Mouse (Mus musculus): ENCODE measurements at regions not wholly inside any gene's neighbourhood (a gene's known extent, or its start where the extent isn't known, plus 50 kb on each side); places are given as distances from the start of the nearest gene placed in this dataset.

GRCm38 (mm10) chr9:61517906-61518305 lies 145.7 kb downstream of the Tle3 start:
- H3K36me3 ChIP-seq (ENCODE audit: inconsistent target): no peaks in the 10 kb centered on the region
- H3K79me2 ChIP-seq (ENCODE audit: inconsistent target): no peaks in the 10 kb centered on the region
- WGBS (ENCODE audit: missing documents): 96% methylated on average over 7 of the region's 7 CpGs
- H3K27ac ChIP-seq: no peak overlapping the region
- no peak overlapping the region for H3K4me3 ChIP-seq (ENCODE audit: inconsistent target)

GRCm38 (mm10) chr9:61511436-61511835 lies 139.3 kb downstream of the Tle3 start:
- H3K27ac ChIP-seq: no peak overlapping the region
- no peaks in the 10 kb centered on the region for H3K79me2 ChIP-seq (ENCODE audit: inconsistent target)
- H3K36me3 ChIP-seq (ENCODE audit: inconsistent target): no peaks in the 10 kb centered on the region
- no peak overlapping the region for H3K4me3 ChIP-seq (ENCODE audit: inconsistent target)

GRCm38 (mm10) chr9:61510217-61510893 lies 138.2 kb downstream of the Tle3 start:
- Histone ChIP-seq H3K36me3 (ENCODE audit: inconsistent target) (no peaks in the 10 kb centered on the region), H3K79me2 (ENCODE audit: inconsistent target) (no peaks in the 10 kb centered on the region), H3K4me3 (ENCODE audit: inconsistent target) (no peak overlapping the region), H3K27ac (no peak overlapping the region)
- WGBS (ENCODE audit: missing documents): 74% methylated on average over 11 of the region's 14 CpGs

GRCm38 (mm10) chr9:61509591-61510191 lies 137.5 kb downstream of the Tle3 start:
- Histone ChIP-seq H3K79me2 (ENCODE audit: inconsistent target) (no peaks in the 10 kb centered on the region), H3K27ac (no peak overlapping the region), H3K36me3 (ENCODE audit: inconsistent target) (no peaks in the 10 kb centered on the region), H3K4me3 (ENCODE audit: inconsistent target) (no peak overlapping the region)
- WGBS (ENCODE audit: missing documents): 42% methylated on average over 26 of the region's 26 CpGs

GRCm38 (mm10) chr9:61509091-61509490 lies 136.9 kb downstream of the Tle3 start:
- WGBS (ENCODE audit: missing documents): 86% methylated on average over 3 of the region's 5 CpGs
- H3K79me2 ChIP-seq (ENCODE audit: inconsistent target): no peaks in the 10 kb centered on the region
- no peak overlapping the region for H3K27ac ChIP-seq
- no peaks in the 10 kb centered on the region for H3K36me3 ChIP-seq (ENCODE audit: inconsistent target)
- H3K4me3 ChIP-seq (ENCODE audit: inconsistent target): no peak overlapping the region

GRCm38 (mm10) chr9:61500851-61501250 lies 128.7 kb downstream of the Tle3 start:
- no peak overlapping the region for H3K4me3 ChIP-seq (ENCODE audit: inconsistent target)
- H3K79me2 ChIP-seq (ENCODE audit: inconsistent target): no peaks in the 10 kb centered on the region
- WGBS (ENCODE audit: missing documents): 96% methylated on average over 9 of the region's 9 CpGs
- no peaks in the 10 kb centered on the region for H3K36me3 ChIP-seq (ENCODE audit: inconsistent target)
- H3K27ac ChIP-seq: no peak overlapping the region

- no peaks in the 10 kb centered on the region for H3K79me2 ChIP-seq (ENCODE audit: inconsistent target)
- no peaks in the 10 kb centered on the region for H3K36me3 ChIP-seq (ENCODE audit: inconsistent target)
- H3K4me3 ChIP-seq (ENCODE audit: inconsistent target): no peak overlapping the region
- no peak overlapping the region for H3K27ac ChIP-seq
- 82% methylated on average over 8 of the region's 8 CpGs for WGBS (ENCODE audit: missing documents)
Observed at GRCm38 (mm10) chr9:61492896-61493295, 120.7 kb downstream of the Tle3 start.

GRCm38 (mm10) chr9:61491131-61491712 lies 119.1 kb downstream of the Tle3 start:
- H3K27ac ChIP-seq: no peak overlapping the region
- H3K36me3 ChIP-seq (ENCODE audit: inconsistent target): no peaks in the 10 kb centered on the region
- 86% methylated on average over 6 of the region's 6 CpGs for WGBS (ENCODE audit: missing documents)
- H3K79me2 ChIP-seq (ENCODE audit: inconsistent target): no peaks in the 10 kb centered on the region
- no peak overlapping the region for H3K4me3 ChIP-seq (ENCODE audit: inconsistent target)

GRCm38 (mm10) chr9:61489983-61490382 lies 117.8 kb downstream of the Tle3 start:
- H3K4me3 ChIP-seq (ENCODE audit: inconsistent target): no peak overlapping the region
- no peaks in the 10 kb centered on the region for H3K36me3 ChIP-seq (ENCODE audit: inconsistent target)
- 80% methylated on average over 6 of the region's 6 CpGs for WGBS (ENCODE audit: missing documents)
- no peak overlapping the region for H3K27ac ChIP-seq
- H3K79me2 ChIP-seq (ENCODE audit: inconsistent target): no peaks in the 10 kb centered on the region

- 61% methylated on average over 9 of the region's 9 CpGs for WGBS (ENCODE audit: missing documents)
- H3K79me2 ChIP-seq (ENCODE audit: inconsistent target): no peaks in the 10 kb centered on the region
- no peak overlapping the region for H3K4me3 ChIP-seq (ENCODE audit: inconsistent target)
- H3K27ac ChIP-seq: no peak overlapping the region
- H3K36me3 ChIP-seq (ENCODE audit: inconsistent target): no peaks in the 10 kb centered on the region
Observed at GRCm38 (mm10) chr9:61489147-61489546, 117.0 kb downstream of the Tle3 start.

- Histone ChIP-seq H3K4me3 (ENCODE audit: inconsistent target) (no peak overlapping the region), H3K36me3 (ENCODE audit: inconsistent target) (no peaks in the 10 kb centered on the region), H3K79me2 (ENCODE audit: inconsistent target) (no peaks in the 10 kb centered on the region), H3K27ac (no peak overlapping the region)
- 91% methylated on average over 10 of the region's 12 CpGs for WGBS (ENCODE audit: missing documents)
Observed at GRCm38 (mm10) chr9:61487824-61488223, 115.7 kb downstream of the Tle3 start.

GRCm38 (mm10) chr9:61487146-61487545 lies 115.0 kb downstream of the Tle3 start:
- Histone ChIP-seq H3K4me3 (ENCODE audit: inconsistent target) (no peak overlapping the region), H3K36me3 (ENCODE audit: inconsistent target) (no peaks in the 10 kb centered on the region), H3K27ac (no peak overlapping the region), H3K79me2 (ENCODE audit: inconsistent target) (no peaks in the 10 kb centered on the region)
- 85% methylated on average over 7 of the region's 7 CpGs for WGBS (ENCODE audit: missing documents)

GRCm38 (mm10) chr9:61484391-61484790 lies 112.2 kb downstream of the Tle3 start:
- Histone ChIP-seq H3K4me3 (ENCODE audit: inconsistent target) (no peak overlapping the region), H3K27ac (no peak overlapping the region), H3K36me3 (ENCODE audit: inconsistent target) (no peaks in the 10 kb centered on the region), H3K79me2 (ENCODE audit: inconsistent target) (no peaks in the 10 kb centered on the region)
- WGBS (ENCODE audit: missing documents): 34% methylated on average over 3 of the region's 3 CpGs

- WGBS (ENCODE audit: missing documents): 54% methylated on average over 5 of the region's 6 CpGs
- no peak overlapping the region for H3K4me3 ChIP-seq (ENCODE audit: inconsistent target)
- no peak overlapping the region for H3K27ac ChIP-seq
- no peaks in the 10 kb centered on the region for H3K36me3 ChIP-seq (ENCODE audit: inconsistent target)
- H3K79me2 ChIP-seq (ENCODE audit: inconsistent target): no peaks in the 10 kb centered on the region
Observed at GRCm38 (mm10) chr9:61479626-61480025, 107.5 kb downstream of the Tle3 start.

- no peaks in the 10 kb centered on the region for H3K36me3 ChIP-seq (ENCODE audit: inconsistent target)
- no peaks in the 10 kb centered on the region for H3K79me2 ChIP-seq (ENCODE audit: inconsistent target)
- H3K4me3 ChIP-seq (ENCODE audit: inconsistent target): no peak overlapping the region
- 63% methylated on average over 9 of the region's 9 CpGs for WGBS (ENCODE audit: missing documents)
- no peak overlapping the region for H3K27ac ChIP-seq
Observed at GRCm38 (mm10) chr9:61478862-61479261, 106.7 kb downstream of the Tle3 start.

Measured in macrophage (primary cell).